Mouse (Mus musculus): Measurements from ENCODE around the gene Stard13. TPM values are rescaled to one million over a fixed set of nuclear protein-coding genes. Genes with fewer than 3 reads are reported as not detected.

Stard13 gene
- polyA plus RNA-seq, 1 experiment from 2014 or later = 4.5 TPM

GRCm38 (mm10) chr5:151192266-151192665, 41.4 kb downstream of the Stard13 start:
- Histone ChIP-seq H3K9ac (ENCODE audit: low read length) (no peak overlapping the region), H3K36me3 (ENCODE audit: control insufficient read depth, insufficient read depth) (no peaks in the 10 kb centered on the region), H3K27ac (ENCODE audit: low read length) (no peak overlapping the region), H3K4me2 (ENCODE audit: low read depth, low read length) (no peak overlapping the region), H3K4me3 (ENCODE audit: low read length) (no peak overlapping the region), H3K9me3 (replicated peaks; ENCODE audit: control insufficient read depth, low read length) (no peaks in the 10 kb centered on the region), H3K4me1 (ENCODE audit: control insufficient read depth, insufficient read depth, low read length) (no peaks in the 10 kb centered on the region), H3K27me3 (ENCODE audit: control insufficient read depth, insufficient read depth, low read length) (no peaks in the 10 kb centered on the region)
- 64% methylated on average over 2 of the region's 2 CpGs for WGBS
- ATAC-seq (replicated peaks; ENCODE audit: extremely low read depth, insufficient read depth, low FRiP score) = no peak

GRCm38 (mm10) chr5:151190764-151191163, 42.9 kb downstream of the Stard13 start:
- Histone ChIP-seq H3K27ac (ENCODE audit: low read length) (no peak overlapping the region), H3K4me2 (ENCODE audit: low read depth, low read length) (peak overlapping the region; percentile 82; the same call in 1 of the 2 replicates), H3K36me3 (ENCODE audit: control insufficient read depth, insufficient read depth) (no peaks in the 10 kb centered on the region), H3K27me3 (ENCODE audit: control insufficient read depth, insufficient read depth, low read length) (no peaks in the 10 kb centered on the region), H3K4me1 (ENCODE audit: control insufficient read depth, insufficient read depth, low read length) (no peaks in the 10 kb centered on the region), H3K9ac (ENCODE audit: low read length) (no peak overlapping the region), H3K4me3 (ENCODE audit: low read length) (no peak overlapping the region), H3K9me3 (replicated peaks; ENCODE audit: control insufficient read depth, low read length) (no peaks in the 10 kb centered on the region)
- no peak for ATAC-seq (replicated peaks; ENCODE audit: extremely low read depth, insufficient read depth, low FRiP score)
- WGBS = 70% methylated on average over 5 of the region's 5 CpGs

- peak; percentile 87 for ATAC-seq (replicated peaks; ENCODE audit: extremely low read depth, insufficient read depth, low FRiP score)
- Histone ChIP-seq H3K4me1 (ENCODE audit: control insufficient read depth, insufficient read depth, low read length) (peaks cover 4% of the 10 kb centered on the region), H3K9me3 (replicated peaks; ENCODE audit: control insufficient read depth, low read length) (no peaks in the 10 kb centered on the region), H3K4me2 (ENCODE audit: low read depth, low read length) (peak overlapping the region; percentile 82), H3K9ac (ENCODE audit: low read length) (peak overlapping the region; percentile 76), H3K27ac (ENCODE audit: low read length) (peak overlapping the region; percentile 63), H3K27me3 (ENCODE audit: control insufficient read depth, insufficient read depth, low read length) (no peaks in the 10 kb centered on the region), H3K4me3 (ENCODE audit: low read length) (peak overlapping the region; percentile 71), H3K36me3 (ENCODE audit: control insufficient read depth, insufficient read depth) (no peaks in the 10 kb centered on the region)
- 1% methylated on average over 27 of the region's 27 CpGs for WGBS
Measured at GRCm38 (mm10) chr5:151189789-151190378, 43.8 kb downstream of the Stard13 start.

GRCm38 (mm10) chr5:151189321-151189720, 44.3 kb downstream of the Stard13 start:
- peaks cover 4% of the 10 kb centered on the region for H3K4me1 ChIP-seq (ENCODE audit: control insufficient read depth, insufficient read depth, low read length)
- WGBS = 24% methylated on average over 3 of the region's 3 CpGs
- no peaks in the 10 kb centered on the region for H3K9me3 ChIP-seq (replicated peaks; ENCODE audit: control insufficient read depth, low read length)
- H3K27me3 ChIP-seq (ENCODE audit: control insufficient read depth, insufficient read depth, low read length) = no peaks in the 10 kb centered on the region
- H3K9ac ChIP-seq (ENCODE audit: low read length) = peak overlapping the region; percentile 76
- H3K36me3 ChIP-seq (ENCODE audit: control insufficient read depth, insufficient read depth) = no peaks in the 10 kb centered on the region
- peak overlapping the region; percentile 71 for H3K4me3 ChIP-seq (ENCODE audit: low read length)
- no peak for ATAC-seq (replicated peaks; ENCODE audit: extremely low read depth, insufficient read depth, low FRiP score)
- peak overlapping the region; percentile 82 for H3K4me2 ChIP-seq (ENCODE audit: low read depth, low read length)
- peak overlapping the region; percentile 63; the same call in 1 of the 2 replicates for H3K27ac ChIP-seq (ENCODE audit: low read length)

GRCm38 (mm10) chr5:151188659-151189058, 45.0 kb downstream of the Stard13 start:
- Histone ChIP-seq H3K27me3 (ENCODE audit: control insufficient read depth, insufficient read depth, low read length) (no peaks in the 10 kb centered on the region), H3K9ac (ENCODE audit: low read length) (no peak overlapping the region), H3K4me2 (ENCODE audit: low read depth, low read length) (no peak overlapping the region; the same call in 1 of the 2 replicates), H3K4me3 (ENCODE audit: low read length) (no peak overlapping the region), H3K27ac (ENCODE audit: low read length) (no peak overlapping the region), H3K4me1 (ENCODE audit: control insufficient read depth, insufficient read depth, low read length) (peaks cover 9% of the 10 kb centered on the region), H3K36me3 (ENCODE audit: control insufficient read depth, insufficient read depth) (no peaks in the 10 kb centered on the region), H3K9me3 (replicated peaks; ENCODE audit: control insufficient read depth, low read length) (no peaks in the 10 kb centered on the region)
- WGBS = 66% methylated on average over 6 of the region's 6 CpGs
- no peak for ATAC-seq (replicated peaks; ENCODE audit: extremely low read depth, insufficient read depth, low FRiP score)

GRCm38 (mm10) chr5:151187336-151187735, 46.3 kb downstream of the Stard13 start:
- H3K36me3 ChIP-seq (ENCODE audit: control insufficient read depth, insufficient read depth) = no peaks in the 10 kb centered on the region
- ATAC-seq (replicated peaks; ENCODE audit: extremely low read depth, insufficient read depth, low FRiP score) = no peak
- no peak overlapping the region for H3K4me3 ChIP-seq (ENCODE audit: low read length)
- no peaks in the 10 kb centered on the region for H3K9me3 ChIP-seq (replicated peaks; ENCODE audit: control insufficient read depth, low read length)
- WGBS = 76% methylated on average over 11 of the region's 11 CpGs
- H3K4me1 ChIP-seq (ENCODE audit: control insufficient read depth, insufficient read depth, low read length) = peaks cover 13% of the 10 kb centered on the region
- H3K27me3 ChIP-seq (ENCODE audit: control insufficient read depth, insufficient read depth, low read length) = no peaks in the 10 kb centered on the region
- no peak overlapping the region for H3K27ac ChIP-seq (ENCODE audit: low read length)
- no peak overlapping the region for H3K9ac ChIP-seq (ENCODE audit: low read length)
- H3K4me2 ChIP-seq (ENCODE audit: low read depth, low read length) = no peak overlapping the region

- Histone ChIP-seq H3K9ac (ENCODE audit: low read length) (no peak overlapping the region), H3K9me3 (replicated peaks; ENCODE audit: control insufficient read depth, low read length) (no peaks in the 10 kb centered on the region), H3K4me1 (ENCODE audit: control insufficient read depth, insufficient read depth, low read length) (peaks cover 13% of the 10 kb centered on the region), H3K27me3 (ENCODE audit: control insufficient read depth, insufficient read depth, low read length) (no peaks in the 10 kb centered on the region), H3K36me3 (ENCODE audit: control insufficient read depth, insufficient read depth) (no peaks in the 10 kb centered on the region), H3K4me2 (ENCODE audit: low read depth, low read length) (no peak overlapping the region), H3K4me3 (ENCODE audit: low read length) (no peak overlapping the region), H3K27ac (ENCODE audit: low read length) (no peak overlapping the region)
- WGBS = 39% methylated on average over 8 of the region's 8 CpGs
- ATAC-seq (replicated peaks; ENCODE audit: extremely low read depth, insufficient read depth, low FRiP score) = no peak
Measured at GRCm38 (mm10) chr5:151185286-151185856, 48.3 kb downstream of the Stard13 start.

- H3K36me3 ChIP-seq (ENCODE audit: control insufficient read depth, insufficient read depth) = no peaks in the 10 kb centered on the region
- no peak overlapping the region for H3K4me2 ChIP-seq (ENCODE audit: low read depth, low read length)
- no peak overlapping the region for H3K9ac ChIP-seq (ENCODE audit: low read length)
- no peaks in the 10 kb centered on the region for H3K27me3 ChIP-seq (ENCODE audit: control insufficient read depth, insufficient read depth, low read length)
- no peak for ATAC-seq (replicated peaks; ENCODE audit: extremely low read depth, insufficient read depth, low FRiP score)
- WGBS = 57% methylated on average over 11 of the region's 11 CpGs
- H3K9me3 ChIP-seq (replicated peaks; ENCODE audit: control insufficient read depth, low read length) = no peaks in the 10 kb centered on the region
- H3K4me1 ChIP-seq (ENCODE audit: control insufficient read depth, insufficient read depth, low read length) = peaks cover 13% of the 10 kb centered on the region
- no peak overlapping the region for H3K4me3 ChIP-seq (ENCODE audit: low read length)
- no peak overlapping the region for H3K27ac ChIP-seq (ENCODE audit: low read length)
Measured at GRCm38 (mm10) chr5:151183656-151184240, 49.9 kb downstream of the Stard13 start.

- no peak for ATAC-seq (replicated peaks; ENCODE audit: extremely low read depth, insufficient read depth, low FRiP score)
Measured at GRCm38 (mm10) chr5:151181288-151181687, 52.3 kb downstream of the Stard13 start.

More at GRCm38 (mm10) chr5:151181288-151181687, 52.3 kb downstream of the Stard13 start:
- Histone ChIP-seq H3K4me1 (ENCODE audit: control insufficient read depth, insufficient read depth, low read length) (peaks cover 13% of the 10 kb centered on the region), H3K4me2 (ENCODE audit: low read depth, low read length) (no peak overlapping the region), H3K9ac (ENCODE audit: low read length) (no peak overlapping the region), H3K4me3 (ENCODE audit: low read length) (no peak overlapping the region), H3K27me3 (ENCODE audit: control insufficient read depth, insufficient read depth, low read length) (no peaks in the 10 kb centered on the region), H3K27ac (ENCODE audit: low read length) (no peak overlapping the region), H3K9me3 (replicated peaks; ENCODE audit: control insufficient read depth, low read length) (no peaks in the 10 kb centered on the region), H3K36me3 (ENCODE audit: control insufficient read depth, insufficient read depth) (no peaks in the 10 kb centered on the region)
- WGBS = 84% methylated on average over 8 of the region's 8 CpGs

Data from heart, embryonic 16.5 days (tissue).